Mouse (Mus musculus): ENCODE data around the gene Insig2.

GRCm38 (mm10) chr1:121335789-121336188 is 3.4 kb upstream of the Insig2 start:
- TF ChIP-seq CTCF (IDR thresholded peaks at IDR 0.05; ENCODE audit: low read depth) (no peak), EP300 (optimal IDR thresholded peaks at IDR 0.05) (no peak)

Measured in stomach, postnatal 0 days (tissue).